ENCODE assay signal across 23 mouse cellular contexts in genomic region chr10:76828936-76829335, GRCm38 (mm10).
DNase-seq lines count a peak whose midpoint lies in the region; ATAC-seq and TF ChIP-seq lines count a peak whose summit lies in the region.
"Had no signal": no experiment of that assay in that cellular context is flagged by ENCODE, and none has a peak within 500 bp of the region (broad histone marks: within the 10 kb centered on the region; RNA-seq: fewer than 3 reads in every experiment).

No protein-coding gene starts in this region.

- TF ChIP-seq CTCF in intestine, postnatal 0 days (IDR thresholded peaks at IDR 0.05; ENCODE audit: low read depth) = peak; percentile 15; the same call in 1 of the 2 replicates
- TF ChIP-seq CTCF in lung, embryonic 14.5 days (IDR thresholded peaks at IDR 0.05; ENCODE audit: low read depth) = peak; percentile 39; the same call in 1 of the 2 replicates
- peak; percentile 20; the same call in 1 of the 2 replicates for TF ChIP-seq CTCF in G1E (IDR thresholded peaks at IDR 0.05; ENCODE audit: low read depth, low read length)

- no peak overlapping the region for H3K4me2 ChIP-seq in intestine, postnatal 0 days (replicated peaks; ENCODE audit: low read depth)
- H3K4me2 ChIP-seq in intestine, embryonic 15.5 days (replicated peaks) = no peak overlapping the region
- no peak overlapping the region for H3K4me2 ChIP-seq in lung, embryonic 14.5 days
- H3K4me2 ChIP-seq: heart, embryonic 15.5 days; hindbrain, embryonic 14.5 days; liver, embryonic 12.5 days; midbrain, embryonic 15.5 days; neural tube, embryonic 13.5 days had no signal

- H3K9ac ChIP-seq in intestine, postnatal 0 days (ENCODE audit: low read depth, low read length) = no peak overlapping the region
- H3K9ac ChIP-seq in intestine, embryonic 15.5 days = no peak overlapping the region
- no peak overlapping the region for H3K9ac ChIP-seq in lung, embryonic 14.5 days
- H3K9ac ChIP-seq: heart, embryonic 15.5 days; hindbrain, embryonic 14.5 days; liver, embryonic 12.5 days; midbrain, embryonic 15.5 days; neural tube, embryonic 13.5 days had no signal

- H3K27ac ChIP-seq in intestine, postnatal 0 days (ENCODE audit: low read depth, low read length) = no peak overlapping the region
- H3K27ac ChIP-seq in intestine, embryonic 15.5 days = no peak overlapping the region
- H3K27ac ChIP-seq in lung, embryonic 14.5 days (ENCODE audit: low read depth) = no peak overlapping the region
- no peak overlapping the region for H3K27ac ChIP-seq in embryonic facial prominence, embryonic 10.5 days (replicated peaks)
- H3K27ac ChIP-seq: forebrain, embryonic 10.5 days; heart, embryonic 15.5 days; hindbrain, embryonic 14.5 days; liver, embryonic 12.5 days; midbrain, embryonic 15.5 days; neural tube, embryonic 13.5 days had no signal

- no peaks in the 10 kb centered on the region for H3K4me1 ChIP-seq in intestine, postnatal 0 days (replicated peaks; ENCODE audit: control insufficient read depth, insufficient read depth, low read length)
- no peaks in the 10 kb centered on the region for H3K4me1 ChIP-seq in intestine, embryonic 15.5 days (replicated peaks)
- H3K4me1 ChIP-seq in lung, embryonic 14.5 days (ENCODE audit: insufficient read depth) = no peaks in the 10 kb centered on the region
- no peaks in the 10 kb centered on the region for H3K4me1 ChIP-seq in G1E (ENCODE audit: insufficient read depth, low read depth, low read length)
- 0 out of 2 replicates have a peak, but pooled peaks cover 4% of the 10 kb centered on the region for H3K4me1 ChIP-seq in embryonic facial prominence, embryonic 10.5 days
- H3K4me1 ChIP-seq: heart, embryonic 15.5 days; liver, embryonic 12.5 days; midbrain, embryonic 15.5 days had no signal

- no peak for ATAC-seq in intestine, postnatal 0 days
- no peak for ATAC-seq in intestine, embryonic 15.5 days
- ATAC-seq in lung, embryonic 14.5 days (ENCODE audit: insufficient read depth) = no peak
- ATAC-seq in G1E (ENCODE audit: extremely low read depth, insufficient number of reproducible peaks, low FRiP score, poor library complexity, severe bottlenecking) = no peak
- ATAC-seq: liver, embryonic 12.5 days; midbrain, embryonic 15.5 days had no signal

- DNase-seq in lung, embryonic 14.5 days = no peak
- DNase-seq in lung, adult 18-20 months = no peak
- no peak for DNase-seq in G1E (ENCODE audit: low spot score)
- no peak for DNase-seq in adrenal gland, postnatal 25 days
- no peak for DNase-seq in embryonic facial prominence, embryonic 10.5 days (ENCODE audit: low spot score)
- DNase-seq: adrenal gland, postnatal 36 days; cerebellum, postnatal 10 days; gastrocnemius, postnatal 25 days; heart, postnatal 36 days; kidney, adult 18-20 months; lung, postnatal 4 days; retina, postnatal 1 day; thymus, adult 18-20 months; thymus, postnatal 36 days had no signal

- WGBS in intestine, postnatal 0 days = 100% methylated on average over 4 of the region's 4 CpGs
- WGBS in intestine, embryonic 15.5 days = 97% methylated on average over 4 of the region's 4 CpGs
- 98% methylated on average over 4 of the region's 4 CpGs for WGBS in lung, embryonic 14.5 days
- 97% methylated on average over 4 of the region's 4 CpGs for WGBS in embryonic facial prominence, embryonic 10.5 days

- no peaks in the 10 kb centered on the region for H3K27me3 ChIP-seq in intestine, postnatal 0 days (replicated peaks; ENCODE audit: control insufficient read depth, insufficient read depth, low read length)
- no peaks in the 10 kb centered on the region for H3K27me3 ChIP-seq in intestine, embryonic 15.5 days (replicated peaks)
- H3K27me3 ChIP-seq in lung, embryonic 14.5 days (ENCODE audit: insufficient read depth, low read length) = no peaks in the 10 kb centered on the region
- no peaks in the 10 kb centered on the region for H3K27me3 ChIP-seq in G1E (ENCODE audit: insufficient read depth, low read length)
- no peaks in the 10 kb centered on the region for H3K27me3 ChIP-seq in embryonic facial prominence, embryonic 10.5 days (replicated peaks; ENCODE audit: low read depth, poor library complexity, severe bottlenecking)
- H3K27me3 ChIP-seq: heart, embryonic 15.5 days; liver, embryonic 12.5 days; midbrain, embryonic 15.5 days; neural tube, embryonic 13.5 days had no signal

- no peaks in the 10 kb centered on the region for H3K36me3 ChIP-seq in intestine, postnatal 0 days (ENCODE audit: control insufficient read depth, insufficient read depth)
- H3K36me3 ChIP-seq in intestine, embryonic 15.5 days = no peaks in the 10 kb centered on the region
- no peaks in the 10 kb centered on the region for H3K36me3 ChIP-seq in lung, embryonic 14.5 days (ENCODE audit: insufficient read depth)
- no peaks in the 10 kb centered on the region for H3K36me3 ChIP-seq in G1E (replicated peaks)
- peaks cover 3% of the 10 kb centered on the region; the same call in 1 of the 2 replicates for H3K36me3 ChIP-seq in embryonic facial prominence, embryonic 10.5 days (replicated peaks)
- H3K36me3 ChIP-seq: heart, embryonic 15.5 days; liver, embryonic 12.5 days; midbrain, embryonic 15.5 days had no signal

- no peak overlapping the region for H3K4me3 ChIP-seq in intestine, postnatal 0 days (ENCODE audit: low read depth, low read length)
- no peak overlapping the region for H3K4me3 ChIP-seq in intestine, embryonic 15.5 days (replicated peaks)
- H3K4me3 ChIP-seq in lung, embryonic 14.5 days (ENCODE audit: low read depth, low read length) = no peak overlapping the region
- no peak overlapping the region for H3K4me3 ChIP-seq in G1E (ENCODE audit: low read depth, low read length)
- no peak overlapping the region for H3K4me3 ChIP-seq in embryonic facial prominence, embryonic 10.5 days
- H3K4me3 ChIP-seq: forebrain, embryonic 10.5 days; heart, embryonic 15.5 days; liver, embryonic 12.5 days; midbrain, embryonic 15.5 days; myocyte; neural tube, embryonic 13.5 days had no signal

- H3K9me3 ChIP-seq in intestine, postnatal 0 days (ENCODE audit: control insufficient read depth) = no peaks in the 10 kb centered on the region
- H3K9me3 ChIP-seq in intestine, embryonic 15.5 days = no peaks in the 10 kb centered on the region
- H3K9me3 ChIP-seq in lung, embryonic 14.5 days (ENCODE audit: low read depth, low read length) = no peaks in the 10 kb centered on the region
- no peaks in the 10 kb centered on the region for H3K9me3 ChIP-seq in G1E (replicated peaks)
- H3K9me3 ChIP-seq in embryonic facial prominence, embryonic 10.5 days = peaks cover 6% of the 10 kb centered on the region; the same call in 1 of the 2 replicates
- H3K9me3 ChIP-seq: heart, embryonic 15.5 days; liver, embryonic 12.5 days; midbrain, embryonic 15.5 days; neural tube, embryonic 13.5 days had no signal
